Mouse (Mus musculus) neural tube, embryonic 12.5 days (tissue): ENCODE results near the gene Gpx1. TPM values are rescaled to one million over a fixed set of nuclear protein-coding genes. Genes with fewer than 3 reads are reported as not detected.
A peak's percentile ranks its signal among the peaks of the same experiment; 100 is the strongest.
"Not testable (repeated sequence)": the region's sequence is repeated elsewhere in the genome, so short reads cannot be mapped to it uniquely, and the experiment has no call there.

Experiments
- ATAC-seq: fragments of 200-750 bp; cut with Nextera tagmentation; 2 replicates; pipeline ENCODE4 v1.8.0; 2017; ENCODE audit warnings: low read depth, mild to moderate bottlenecking, moderate TSS enrichment, moderate library complexity; ENCODE audit not compliant: low FRiP score
- H3K27ac ChIP-seq: fragments of 300-500 bp; sonication (generic); 2 replicates; pipeline ENCODE4 v1.5.1; 2016
- H3K27me3 ChIP-seq: fragments of 300-500 bp; sonication (generic); replicated peaks from 2 replicates; pipeline ENCODE4 v1.6.1; 2016; ENCODE audit warnings: mild to moderate bottlenecking
- H3K36me3 ChIP-seq: fragments of 300-500 bp; sonication (generic); 2 replicates; pipeline ENCODE4 v1.6.1; 2016; ENCODE audit warnings: mild to moderate bottlenecking
- H3K4me1 ChIP-seq: fragments of 300-500 bp; sonication (generic); 2 replicates; pipeline ENCODE4 v1.6.1; 2016
- H3K4me2 ChIP-seq: fragments of 300-500 bp; sonication (generic); replicated peaks from 2 replicates; pipeline ENCODE4 v1.6.1; 2016; ENCODE audit warnings: mild to moderate bottlenecking
- H3K4me3 ChIP-seq: fragments of 300-500 bp; sonication (generic); 2 replicates; pipeline ENCODE4 v1.5.1; 2016
- H3K9ac ChIP-seq: fragments of 300-500 bp; sonication (generic); 2 replicates; pipeline ENCODE4 v1.6.1; 2016; ENCODE audit warnings: mild to moderate bottlenecking
- H3K9me3 ChIP-seq: fragments of 300-500 bp; sonication (generic); 2 replicates; pipeline ENCODE4 v1.6.1; 2016; ENCODE audit warnings: mild to moderate bottlenecking
- WGBS: fragments of 180-500 bp; shearing (Covaris S2); methylation state at CpG from one replicate; pipeline ENCODE4 v1.1.7; 2016; 5-methylcytosine and 5-hydroxymethylcytosine counted together
- polyA plus RNA-seq: library from polyadenylated mRNA; unstranded; fragments of >200 nt; fragmentation: Nextera tagmentation; extraction: Ambion mirVana; gene quantifications from 2 replicates; pipeline ENCODE4 v1.2.1, GENCODE M21; 2016

Gpx1 gene
- polyA plus RNA-seq, 1 experiment from 2014 or later: 656 TPM

DNA sequence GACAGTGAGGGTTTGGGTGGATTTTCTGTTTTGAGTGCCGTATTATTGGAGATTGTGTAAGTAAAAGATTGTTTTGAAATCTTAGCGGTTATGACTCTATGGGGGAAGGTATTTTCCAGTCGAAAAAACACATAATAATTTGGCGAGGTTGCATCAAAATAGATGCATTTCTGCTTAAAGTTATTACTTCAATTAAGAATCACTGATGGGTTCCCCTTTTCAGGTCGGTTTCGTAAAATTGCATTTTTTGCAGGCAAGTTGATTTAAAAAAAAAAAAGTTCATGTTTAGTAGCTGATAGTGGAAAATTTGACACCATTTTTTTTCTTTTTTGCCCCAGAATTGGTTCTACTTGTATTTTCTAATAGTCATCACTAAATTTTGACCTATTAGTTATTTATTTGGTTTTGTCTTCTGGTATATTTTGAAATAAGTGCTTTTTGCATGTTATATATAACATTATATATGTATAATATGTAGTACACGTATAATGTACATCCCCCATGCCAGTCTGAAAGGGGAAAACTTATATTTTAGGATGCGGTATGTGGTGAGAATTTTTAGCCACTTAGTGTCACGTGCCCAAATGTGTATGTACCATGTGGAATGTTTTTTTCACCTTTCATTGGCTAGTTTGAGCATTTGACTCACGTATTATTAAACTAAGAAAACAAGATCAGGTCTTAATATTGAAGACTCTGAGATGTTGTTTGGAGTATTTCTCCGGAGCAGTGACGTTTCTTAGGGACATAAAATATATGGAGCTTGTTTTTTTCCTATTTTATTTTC, 31.5 kb upstream of the Gpx1 start:
- peak overlapping the region; percentile 69 for H3K4me2 ChIP-seq
- H3K27me3 ChIP-seq: no peaks in the 10 kb centered on the region
- 27% methylated on average over 12 of the region's 12 CpGs for WGBS
- peaks cover 21% of the 10 kb centered on the region for H3K36me3 ChIP-seq
- H3K27ac ChIP-seq: peak overlapping the region; percentile 98; the same call in 1 of the 2 replicates
- H3K9ac ChIP-seq: peak overlapping the region; percentile 94
- peak overlapping the region; percentile 97 for H3K4me3 ChIP-seq
- no peaks in the 10 kb centered on the region for H3K9me3 ChIP-seq
- no peak for ATAC-seq
- H3K4me1 ChIP-seq: peaks cover 24% of the 10 kb centered on the region

DNA sequence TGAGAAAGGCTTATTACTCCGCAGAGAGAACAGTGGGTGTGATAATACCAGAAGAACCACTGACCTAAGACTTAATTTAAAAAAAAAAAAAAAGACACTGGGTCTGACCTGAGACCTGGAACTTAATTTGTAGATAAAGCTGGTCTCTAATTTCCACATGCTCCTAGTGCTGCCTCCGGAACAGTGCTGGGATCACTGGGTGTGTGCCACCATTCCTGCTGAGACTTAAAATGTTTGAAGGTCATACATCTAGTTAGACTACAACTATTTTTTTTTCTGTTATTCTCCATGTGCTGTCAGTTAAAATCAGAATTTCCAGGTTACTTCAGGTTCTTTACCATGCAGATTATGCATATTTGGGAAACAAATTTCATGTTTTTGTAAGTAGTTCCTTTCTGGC, 30.6 kb upstream of the Gpx1 start:
- Histone ChIP-seq H3K27ac (no peak overlapping the region), H3K4me2 (peak overlapping the region; percentile 69), H3K9ac (peak overlapping the region; percentile 4; the same call in 1 of the 2 replicates), H3K4me3 (no peak overlapping the region), H3K9me3 (no peaks in the 10 kb centered on the region), H3K27me3 (no peaks in the 10 kb centered on the region), H3K4me1 (peaks cover 24% of the 10 kb centered on the region), H3K36me3 (peaks cover 11% of the 10 kb centered on the region)
- WGBS: 80% methylated on average over 2 of the region's 2 CpGs
- ATAC-seq: no peak

DNA sequence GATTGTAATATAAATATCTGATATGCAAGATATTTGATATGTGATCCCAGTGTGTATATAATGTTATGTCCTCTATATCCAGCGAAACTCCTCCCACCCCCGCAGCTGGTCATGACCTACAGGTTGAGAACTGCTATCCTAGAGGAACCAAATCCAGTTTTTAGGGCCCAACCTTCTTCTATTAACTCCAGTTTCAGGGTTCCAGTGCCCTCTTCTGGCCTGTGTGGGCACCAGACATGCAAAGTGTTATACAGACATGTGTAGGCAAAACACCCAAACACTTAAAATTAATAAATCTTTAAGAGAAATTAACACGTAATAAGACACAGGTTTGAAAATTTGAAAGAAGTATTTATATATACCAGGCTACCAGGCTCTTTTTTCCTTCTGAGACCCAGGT, 21.1 kb upstream of the Gpx1 start:
- H3K4me1 ChIP-seq: no peaks in the 10 kb centered on the region
- no peaks in the 10 kb centered on the region for H3K27me3 ChIP-seq
- no peak overlapping the region for H3K27ac ChIP-seq
- H3K36me3 ChIP-seq: peaks cover 7% of the 10 kb centered on the region; the same call in 1 of the 2 replicates
- no peak overlapping the region for H3K4me3 ChIP-seq
- no peak overlapping the region for H3K4me2 ChIP-seq
- no peaks in the 10 kb centered on the region for H3K9me3 ChIP-seq
- no peak overlapping the region for H3K9ac ChIP-seq
- 97% methylated on average over 3 of the region's 3 CpGs for WGBS
- ATAC-seq: no peak

DNA sequence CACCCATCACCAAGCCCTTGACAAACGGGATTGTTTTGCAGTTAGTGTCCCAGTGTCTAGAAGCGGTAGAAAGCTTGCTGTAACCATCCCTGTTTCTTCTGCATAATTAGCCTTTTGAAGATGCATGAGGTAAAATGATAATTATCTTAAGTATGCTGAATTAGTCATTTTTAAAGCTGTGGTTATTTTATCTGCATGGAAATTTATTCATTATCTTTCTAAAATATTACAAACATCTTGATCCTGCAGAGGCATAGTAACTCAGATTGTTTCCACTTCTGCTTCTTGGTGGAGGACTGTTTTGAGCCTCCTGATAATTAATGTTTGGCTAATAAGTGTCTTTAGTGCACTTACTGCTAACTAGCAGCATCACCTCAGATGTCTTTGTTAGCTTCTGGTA, 20.2 kb upstream of the Gpx1 start:
- Histone ChIP-seq H3K27ac (no peak overlapping the region), H3K9ac (no peak overlapping the region), H3K9me3 (no peaks in the 10 kb centered on the region), H3K36me3 (peaks cover 7% of the 10 kb centered on the region; the same call in 1 of the 2 replicates), H3K4me3 (no peak overlapping the region), H3K4me2 (no peak overlapping the region), H3K4me1 (no peaks in the 10 kb centered on the region), H3K27me3 (no peaks in the 10 kb centered on the region)
- WGBS: 91% methylated on average over 2 of the region's 2 CpGs
- ATAC-seq: no peak

DNA sequence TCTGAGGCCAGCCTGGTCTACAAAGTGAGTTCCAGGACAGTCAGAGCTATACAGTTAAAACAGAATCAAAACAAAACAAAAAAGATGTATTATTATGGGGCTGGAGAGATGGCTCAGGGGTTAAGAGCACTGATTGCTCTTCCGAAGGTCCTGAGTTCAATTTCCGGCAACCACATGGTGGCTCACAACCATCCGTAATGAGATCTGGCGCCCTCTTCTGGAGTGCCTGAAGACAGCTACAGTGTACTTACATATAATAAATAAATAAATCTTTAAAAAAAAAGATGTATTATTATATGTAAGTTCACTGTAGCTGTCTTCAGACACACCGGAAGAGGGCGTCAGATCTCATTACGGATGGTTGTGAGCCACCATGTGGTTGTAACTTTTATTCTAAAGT, 16.6 kb upstream of the Gpx1 start:
- not testable (repeated sequence) for H3K4me3 ChIP-seq, H3K27ac ChIP-seq, ATAC-seq, H3K9ac ChIP-seq, H3K4me1 ChIP-seq, H3K36me3 ChIP-seq, H3K4me2 ChIP-seq, H3K9me3 ChIP-seq, H3K27me3 ChIP-seq
- WGBS: 92% methylated on average over 7 of the region's 7 CpGs

DNA sequence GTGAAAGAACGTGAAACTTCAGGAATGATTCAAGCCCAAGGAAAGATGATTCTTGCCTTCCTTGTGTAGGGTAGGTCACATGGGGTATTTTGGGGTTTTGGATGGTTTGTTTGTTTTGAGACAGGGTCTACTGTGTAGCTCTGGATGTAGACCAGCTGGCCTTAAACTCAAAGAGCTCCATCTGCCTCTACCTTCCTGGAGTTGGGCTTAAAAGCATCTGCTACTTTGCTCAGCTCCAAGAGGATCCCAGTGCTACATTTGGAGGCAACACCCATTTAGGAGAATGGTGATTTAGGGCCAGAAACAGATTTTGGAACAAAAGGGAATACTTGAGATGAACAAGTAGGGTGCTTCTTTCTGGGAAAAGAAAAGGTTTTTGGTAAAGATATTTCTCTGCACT, 13.9 kb upstream of the Gpx1 start:
- H3K9ac ChIP-seq: no peak overlapping the region
- H3K27ac ChIP-seq: no peak overlapping the region
- H3K36me3 ChIP-seq: peaks cover 24% of the 10 kb centered on the region

DNA sequence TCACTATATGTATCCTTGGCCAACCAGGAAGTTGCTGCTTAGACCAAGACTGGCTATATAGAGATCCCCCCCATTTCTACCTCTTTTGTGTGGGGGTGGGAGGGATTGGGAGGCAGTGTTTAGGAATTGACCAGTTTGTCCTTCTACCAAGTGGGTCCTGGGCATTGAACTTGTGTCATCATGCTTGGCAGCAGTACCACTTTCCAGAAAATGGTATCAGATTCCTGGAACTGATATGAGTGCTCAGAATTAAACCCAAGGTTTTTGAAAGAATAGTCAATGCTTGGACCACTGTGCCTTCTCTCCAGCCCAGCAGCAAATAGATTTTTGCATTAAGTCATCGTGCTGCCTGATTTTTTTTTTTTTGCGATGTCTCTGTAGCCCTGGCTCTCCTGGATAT, 12.9 kb upstream of the Gpx1 start:
- no peaks in the 10 kb centered on the region for H3K27me3 ChIP-seq
- H3K9ac ChIP-seq: no peak overlapping the region
- peaks cover 31% of the 10 kb centered on the region for H3K36me3 ChIP-seq
- 93% methylated on average over 2 of the region's 2 CpGs for WGBS
- no peak overlapping the region for H3K27ac ChIP-seq
- H3K9me3 ChIP-seq: no peaks in the 10 kb centered on the region
- ATAC-seq: no peak
- H3K4me2 ChIP-seq: no peak overlapping the region
- H3K4me3 ChIP-seq: no peak overlapping the region
- no peaks in the 10 kb centered on the region for H3K4me1 ChIP-seq

More for the DNA sequence above, 13.9 kb upstream of the Gpx1 start:
- Histone ChIP-seq H3K9me3 (no peaks in the 10 kb centered on the region), H3K27me3 (no peaks in the 10 kb centered on the region), H3K4me1 (no peaks in the 10 kb centered on the region), H3K4me3 (no peak overlapping the region), H3K4me2 (no peak overlapping the region)
- 91% methylated on average over 1 of the region's 1 CpGs for WGBS
- no peak for ATAC-seq

DNA sequence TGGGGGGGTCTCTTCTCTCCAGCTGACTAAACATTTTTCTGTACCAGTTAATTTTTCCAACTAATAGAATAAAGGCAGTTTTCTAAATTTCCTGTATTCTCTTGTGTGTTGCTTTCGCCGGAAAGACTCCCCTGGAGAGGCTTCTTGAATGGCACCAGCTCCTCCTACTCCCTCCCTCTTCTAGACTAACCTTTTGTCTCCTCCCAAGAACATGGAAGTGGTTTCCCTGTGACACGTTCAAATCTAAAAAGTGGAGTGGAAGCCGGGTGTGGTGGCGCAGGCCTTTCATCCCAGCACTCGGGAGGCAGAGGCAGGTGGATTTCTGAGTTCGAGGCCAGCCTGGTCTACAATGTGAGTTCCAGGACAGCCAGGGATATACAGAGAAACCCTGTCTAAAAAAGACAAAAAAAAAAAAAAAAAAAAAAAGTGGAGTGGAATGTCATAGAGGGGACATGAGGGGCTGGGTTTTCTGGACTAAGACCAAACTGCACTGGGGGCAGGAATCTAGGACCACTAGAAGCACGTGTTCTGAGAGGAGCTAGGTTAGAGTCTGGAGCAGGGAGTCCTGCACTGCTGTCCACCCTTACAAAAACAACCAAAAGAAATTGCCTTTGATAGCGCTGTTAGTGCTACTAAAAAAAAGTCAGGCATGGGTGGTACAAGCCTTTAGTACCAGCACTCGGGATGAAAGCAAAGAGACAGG, 704 bp upstream of the Gpx1 start:
- H3K27ac ChIP-seq: 0 out of 2 replicates have a peak overlapping the region, but pooled peaks have one; percentile 1
- H3K36me3 ChIP-seq: peaks cover 26% of the 10 kb centered on the region
- H3K4me1 ChIP-seq: peaks cover 17% of the 10 kb centered on the region
- WGBS: 76% methylated on average over 10 of the region's 10 CpGs
- H3K9ac ChIP-seq: no peak overlapping the region
- no peaks in the 10 kb centered on the region for H3K9me3 ChIP-seq
- H3K4me3 ChIP-seq: no peak overlapping the region
- no peaks in the 10 kb centered on the region for H3K27me3 ChIP-seq
- peak overlapping the region; percentile 64 for H3K4me2 ChIP-seq
- no peak for ATAC-seq

DNA sequence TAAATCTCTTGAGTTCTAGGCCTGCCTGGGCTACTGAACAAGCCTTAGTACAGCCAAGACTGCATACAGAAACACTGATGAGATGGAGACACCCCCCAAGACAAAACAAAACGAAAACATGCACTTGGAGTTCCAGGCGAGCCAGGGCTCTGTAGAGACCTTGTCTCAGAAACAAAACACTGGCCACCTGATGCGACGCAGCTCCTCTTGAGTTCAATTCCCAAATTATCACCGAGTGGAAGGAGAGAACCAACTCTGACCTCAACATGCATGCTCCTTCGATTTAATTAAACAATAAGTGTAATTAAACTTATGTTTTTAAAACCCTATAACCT, 185 bp upstream of the Gpx1 start:
- Histone ChIP-seq H3K27ac (peak overlapping the region; percentile 85; the same call in 1 of the 2 replicates), H3K9me3 (no peaks in the 10 kb centered on the region), H3K36me3 (peaks cover 23% of the 10 kb centered on the region), H3K4me3 (peak overlapping the region; percentile 82; the same call in 1 of the 2 replicates), H3K4me2 (peak overlapping the region; percentile 64), H3K9ac (peak overlapping the region; percentile 90), H3K27me3 (no peaks in the 10 kb centered on the region), H3K4me1 (peaks cover 17% of the 10 kb centered on the region)
- 33% methylated on average over 6 of the region's 6 CpGs for WGBS
- ATAC-seq: 0 out of 2 replicates have a peak, but pooled peaks have one; percentile 3

DNA sequence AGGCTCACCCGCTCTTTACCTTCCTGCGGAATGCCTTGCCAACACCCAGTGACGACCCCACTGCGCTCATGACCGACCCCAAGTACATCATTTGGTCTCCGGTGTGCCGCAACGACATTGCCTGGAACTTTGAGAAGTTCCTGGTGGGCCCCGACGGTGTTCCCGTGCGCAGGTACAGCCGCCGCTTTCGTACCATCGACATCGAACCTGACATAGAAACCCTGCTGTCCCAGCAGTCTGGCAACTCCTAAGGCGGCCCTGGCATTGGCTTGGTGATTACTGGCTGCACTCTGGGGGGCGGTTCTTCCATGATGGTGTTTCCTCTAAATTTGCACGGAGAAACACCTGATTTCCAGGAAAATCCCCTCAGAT, 1.2 kb downstream of the Gpx1 start:
- WGBS: 14% methylated on average over 20 of the region's 20 CpGs
- H3K27ac ChIP-seq: no peak overlapping the region
- H3K9ac ChIP-seq: peak overlapping the region; percentile 90
- peaks cover 17% of the 10 kb centered on the region for H3K4me1 ChIP-seq
- H3K9me3 ChIP-seq: no peaks in the 10 kb centered on the region
- peak overlapping the region; percentile 64 for H3K4me2 ChIP-seq
- no peaks in the 10 kb centered on the region for H3K27me3 ChIP-seq
- no peak for ATAC-seq
- peaks cover 9% of the 10 kb centered on the region for H3K36me3 ChIP-seq
- H3K4me3 ChIP-seq: peak overlapping the region; percentile 82

DNA sequence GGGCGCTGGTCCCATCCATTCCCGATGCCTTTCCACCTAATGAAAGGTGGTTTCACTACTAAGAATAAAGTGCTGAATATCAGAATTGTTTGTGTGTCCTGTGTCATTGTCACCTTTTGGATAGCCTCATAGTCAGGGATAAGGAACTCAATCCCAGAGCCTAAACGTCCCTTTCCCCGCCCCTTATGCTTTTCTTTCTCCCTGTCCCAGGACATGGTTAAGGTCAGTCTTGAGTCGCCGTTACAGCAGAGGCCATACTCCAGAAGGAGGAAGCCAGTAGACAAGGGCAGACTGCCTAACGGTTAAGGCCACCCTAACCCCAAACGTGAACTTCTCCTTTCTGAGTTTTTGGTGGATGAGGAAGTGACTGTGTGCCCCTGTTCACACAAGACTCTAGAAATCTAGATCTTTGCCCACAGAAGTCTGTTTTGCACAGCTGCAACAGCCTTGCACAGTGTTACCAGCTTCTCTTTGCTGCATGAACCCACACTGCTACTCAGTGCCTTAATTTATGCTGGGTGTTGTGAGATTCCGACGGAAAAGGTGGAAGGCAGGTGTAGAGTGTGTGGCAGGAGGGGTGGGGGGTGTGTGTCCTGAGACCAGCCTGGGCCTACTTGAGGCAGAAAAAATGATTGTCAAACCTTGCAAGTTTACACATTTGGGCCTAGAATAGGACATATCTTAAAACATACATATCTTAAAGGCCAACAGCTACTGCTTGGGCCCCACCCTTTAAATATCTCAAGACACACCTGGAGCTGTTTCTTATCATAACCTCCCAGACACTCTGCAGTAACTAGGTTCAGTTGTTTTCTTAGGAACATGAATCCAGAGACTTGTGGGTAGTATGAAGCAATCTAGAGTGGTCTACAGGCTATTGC, 1.8 kb downstream of the Gpx1 start:
- H3K27me3 ChIP-seq: no peaks in the 10 kb centered on the region
- H3K9me3 ChIP-seq: no peaks in the 10 kb centered on the region
- 70% methylated on average over 10 of the region's 10 CpGs for WGBS
- peak overlapping the region; percentile 82 for H3K4me3 ChIP-seq
- no peak overlapping the region for H3K27ac ChIP-seq
- ATAC-seq: no peak
- peak overlapping the region; percentile 90 for H3K9ac ChIP-seq
- peak overlapping the region; percentile 64 for H3K4me2 ChIP-seq
- H3K36me3 ChIP-seq: peaks cover 3% of the 10 kb centered on the region
- H3K4me1 ChIP-seq: peaks cover 17% of the 10 kb centered on the region

DNA sequence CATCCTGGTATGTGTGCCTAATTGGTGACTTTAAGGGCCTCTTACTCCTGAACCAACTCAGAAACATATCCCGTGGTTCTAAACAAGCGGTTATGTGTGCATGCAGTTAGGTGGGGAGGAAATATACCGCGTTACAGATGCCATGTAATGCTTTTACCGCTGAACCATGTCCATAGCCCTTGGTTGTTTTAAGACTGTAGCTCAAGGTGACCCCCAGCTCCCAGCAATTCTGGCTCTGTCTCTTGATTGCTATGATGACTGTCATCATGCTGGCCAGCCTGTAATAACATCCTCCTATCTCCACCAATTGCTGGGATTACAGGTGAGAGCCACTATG, 2.4 kb downstream of the Gpx1 start:
- Histone ChIP-seq H3K4me3 (no peak overlapping the region), H3K4me2 (0 out of 2 replicates have a peak overlapping the region, but pooled peaks have one; percentile 64), H3K27ac (no peak overlapping the region), H3K27me3 (no peaks in the 10 kb centered on the region), H3K4me1 (peaks cover 17% of the 10 kb centered on the region), H3K9me3 (no peaks in the 10 kb centered on the region), H3K36me3 (peaks cover 2% of the 10 kb centered on the region; the same call in 1 of the 2 replicates), H3K9ac (no peak overlapping the region)
- ATAC-seq: no peak
- WGBS: 92% methylated on average over 5 of the region's 5 CpGs
